In the genomic region with DNA sequence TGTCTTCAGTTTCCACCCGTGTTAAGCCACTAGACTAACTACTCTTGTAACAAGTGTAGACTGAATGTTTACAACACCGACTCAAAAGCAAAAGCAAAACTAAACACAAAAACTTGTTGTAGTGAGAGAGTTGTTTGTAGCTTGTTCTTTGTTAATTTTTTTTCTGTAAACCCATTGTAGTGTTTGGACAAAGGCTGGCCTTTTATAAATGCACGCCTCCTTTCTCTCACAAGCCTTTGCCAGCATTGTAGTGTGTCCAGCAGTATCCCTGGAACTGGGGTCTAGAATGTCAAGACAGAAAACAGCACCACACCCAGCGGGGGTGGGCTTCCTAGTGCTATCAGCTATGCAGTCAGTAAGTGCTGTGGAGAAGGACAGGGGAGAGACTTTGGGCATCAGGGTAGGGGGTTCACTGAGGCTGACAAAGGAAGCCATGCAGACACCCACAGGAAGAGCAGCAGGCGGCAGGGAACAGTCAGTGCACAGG, we compare ENCODE assay signal across 11 mouse cellular contexts. TPM values are rescaled to one million over a fixed set of nuclear protein-coding genes. Genes with fewer than 3 reads are reported as not detected.
DNase-seq lines count a peak whose midpoint lies in the region; ATAC-seq and TF ChIP-seq lines count a peak whose summit lies in the region.
"Had no signal": no experiment of that assay in that cellular context is flagged by ENCODE, and none has a peak within 500 bp of the region (broad histone marks: within the 10 kb centered on the region; RNA-seq: fewer than 3 reads in every experiment).

No protein-coding gene starts in this region.

- no peak overlapping the region for H3K4me2 ChIP-seq in heart, postnatal 0 days (ENCODE audit: low read depth, low read length)
- no peak overlapping the region for H3K4me2 ChIP-seq in heart, embryonic 11.5 days
- H3K4me2 ChIP-seq in midbrain, embryonic 11.5 days: no peak overlapping the region
- no peak overlapping the region for H3K4me2 ChIP-seq in midbrain, postnatal 0 days (ENCODE audit: low read depth, low read length, poor library complexity, severe bottlenecking)
- H3K4me2 ChIP-seq: hindbrain, embryonic 13.5 days; kidney, embryonic 15.5 days had no signal

- ATAC-seq in heart, postnatal 0 days (ENCODE audit: insufficient read depth, low read depth): no peak
- ATAC-seq in heart, embryonic 11.5 days (replicated peaks; ENCODE audit: insufficient number of reproducible peaks, low FRiP score, low TSS enrichment): no peak
- ATAC-seq in midbrain, embryonic 11.5 days (ENCODE audit: low FRiP score): no peak
- ATAC-seq in midbrain, postnatal 0 days (ENCODE audit: low FRiP score): no peak

- no peaks in the 10 kb centered on the region for H3K27me3 ChIP-seq in heart, postnatal 0 days (ENCODE audit: control insufficient read depth, insufficient read depth, low read length)
- H3K27me3 ChIP-seq in heart, embryonic 11.5 days (ENCODE audit: control insufficient read depth, insufficient read depth, low read length): no peaks in the 10 kb centered on the region
- H3K27me3 ChIP-seq in midbrain, embryonic 11.5 days (ENCODE audit: control insufficient read depth, insufficient read depth, low read length): no peaks in the 10 kb centered on the region
- no peaks in the 10 kb centered on the region for H3K27me3 ChIP-seq in midbrain, postnatal 0 days (ENCODE audit: insufficient read depth, low read length)
- H3K27me3 ChIP-seq: hindbrain, embryonic 13.5 days; kidney, embryonic 15.5 days had no signal

- H3K9me3 ChIP-seq in heart, postnatal 0 days (replicated peaks; ENCODE audit: control insufficient read depth, low read length): no peaks in the 10 kb centered on the region
- no peaks in the 10 kb centered on the region for H3K9me3 ChIP-seq in heart, embryonic 11.5 days (replicated peaks; ENCODE audit: control insufficient read depth, low read length)
- H3K9me3 ChIP-seq in midbrain, embryonic 11.5 days (ENCODE audit: control insufficient read depth, low read length): no peaks in the 10 kb centered on the region
- no peaks in the 10 kb centered on the region for H3K9me3 ChIP-seq in midbrain, postnatal 0 days (ENCODE audit: low read length)
- H3K9me3 ChIP-seq: hindbrain, embryonic 13.5 days; kidney, embryonic 15.5 days had no signal

- DNase-seq in heart, postnatal 0 days (ENCODE audit: low spot score): no peak
- DNase-seq in midbrain, embryonic 11.5 days (ENCODE audit: low spot score, missing footprints): no peak
- DNase-seq in midbrain, postnatal 0 days (ENCODE audit: low spot score): no peak
- peak; percentile 67 for DNase-seq in lung, postnatal 36 days
- DNase-seq in frontal cortex, postnatal 14 days (ENCODE audit: low spot score in 2 of 2): no peak
- DNase-seq: adrenal gland, postnatal 36 days; liver had no signal

- no peak overlapping the region for H3K4me3 ChIP-seq in heart, postnatal 0 days (ENCODE audit: low read depth, low read length)
- H3K4me3 ChIP-seq in heart, embryonic 11.5 days (ENCODE audit: low read depth, low read length): no peak overlapping the region
- no peak overlapping the region for H3K4me3 ChIP-seq in midbrain, embryonic 11.5 days (ENCODE audit: low read depth, low read length)
- no peak overlapping the region for H3K4me3 ChIP-seq in midbrain, postnatal 0 days (ENCODE audit: low read depth, low read length)
- H3K4me3 ChIP-seq in brown adipose tissue, adult 24 weeks (ENCODE audit: insufficient read depth, low read depth, low read length): no peak overlapping the region
- H3K4me3 ChIP-seq: hindbrain, embryonic 13.5 days; kidney, embryonic 15.5 days had no signal

- H3K9ac ChIP-seq in heart, postnatal 0 days (replicated peaks; ENCODE audit: low read depth, low read length): no peak overlapping the region
- no peak overlapping the region for H3K9ac ChIP-seq in heart, embryonic 11.5 days (ENCODE audit: low read depth, low read length)
- H3K9ac ChIP-seq in midbrain, embryonic 11.5 days (ENCODE audit: low read length): no peak overlapping the region
- H3K9ac ChIP-seq in midbrain, postnatal 0 days (replicated peaks; ENCODE audit: low read length, poor library complexity, severe bottlenecking): no peak overlapping the region
- H3K9ac ChIP-seq: hindbrain, embryonic 13.5 days; kidney, embryonic 15.5 days had no signal

- H3K4me1 ChIP-seq in heart, postnatal 0 days (ENCODE audit: control insufficient read depth, insufficient read depth): peaks cover 16% of the 10 kb centered on the region; the same call in 1 of the 2 replicates
- H3K4me1 ChIP-seq in heart, embryonic 11.5 days (ENCODE audit: control insufficient read depth, insufficient read depth, low read length): peaks cover 5% of the 10 kb centered on the region; the same call in 1 of the 2 replicates
- peaks cover 12% of the 10 kb centered on the region for H3K4me1 ChIP-seq in midbrain, embryonic 11.5 days (ENCODE audit: control insufficient read depth, insufficient read depth, low read length)
- H3K4me1 ChIP-seq in midbrain, postnatal 0 days (ENCODE audit: insufficient read depth, low read length): peaks cover 12% of the 10 kb centered on the region; the same call in 1 of the 2 replicates
- peaks cover 35% of the 10 kb centered on the region for H3K4me1 ChIP-seq in brown adipose tissue, adult 24 weeks (ENCODE audit: control insufficient read depth, insufficient read depth, insufficient read length, low read length)

- peak overlapping the region; percentile 41 for H3K27ac ChIP-seq in heart, postnatal 0 days (ENCODE audit: low read depth)
- H3K27ac ChIP-seq in heart, embryonic 11.5 days (ENCODE audit: low read depth, low read length): no peak overlapping the region
- peak overlapping the region; percentile 37; the same call in 1 of the 2 replicates for H3K27ac ChIP-seq in midbrain, embryonic 11.5 days (ENCODE audit: low read depth, low read length)
- H3K27ac ChIP-seq in midbrain, postnatal 0 days (ENCODE audit: low read depth, low read length): no peak overlapping the region
- H3K27ac ChIP-seq in brown adipose tissue, adult 24 weeks (replicated peaks; ENCODE audit: low read depth, low read length): peak overlapping the region; percentile 68
- H3K27ac ChIP-seq: hindbrain, embryonic 13.5 days; kidney, embryonic 15.5 days had no signal

- no peak for TF ChIP-seq CTCF in heart, postnatal 0 days (IDR thresholded peaks at IDR 0.05; ENCODE audit: low read depth)
- no peak for TF ChIP-seq CTCF in midbrain, postnatal 0 days (IDR thresholded peaks at IDR 0.05)

- no peaks in the 10 kb centered on the region for H3K36me3 ChIP-seq in heart, postnatal 0 days (replicated peaks; ENCODE audit: control insufficient read depth, insufficient read depth, low read length)
- no peaks in the 10 kb centered on the region for H3K36me3 ChIP-seq in heart, embryonic 11.5 days (ENCODE audit: control insufficient read depth, insufficient read depth, low read length)
- H3K36me3 ChIP-seq in midbrain, embryonic 11.5 days (ENCODE audit: control insufficient read depth, insufficient read depth, low read length): no peaks in the 10 kb centered on the region
- H3K36me3 ChIP-seq in midbrain, postnatal 0 days (ENCODE audit: insufficient read depth, low read length): no peaks in the 10 kb centered on the region
- H3K36me3 ChIP-seq: hindbrain, embryonic 13.5 days; kidney, embryonic 15.5 days had no signal

- TF ChIP-seq EP300 in heart, postnatal 0 days (IDR thresholded peaks at IDR 0.05; ENCODE audit: low read depth): no peak

- 63% methylated on average over 5 of the region's 5 CpGs for WGBS in heart, postnatal 0 days
- 59% methylated on average over 5 of the region's 5 CpGs for WGBS in heart, embryonic 11.5 days (ENCODE audit: insufficient replicate concordance)
- WGBS in midbrain, embryonic 11.5 days: 52% methylated on average over 5 of the region's 5 CpGs
- 50% methylated on average over 5 of the region's 5 CpGs for WGBS in midbrain, postnatal 0 days

RNA-seq across cellular contexts. Expression of a gene that starts 5.5 kb away (rescaled TPM):
- not detected in 2 replicates for total RNA-seq in heart, postnatal 0 days (2014; rRNA removed; ENCODE audit: low replicate concordance)
- polyA plus RNA-seq in heart, postnatal 0 days (2015; fragmentation: Nextera tagmentation; extraction: Ambion mirVana): 0.14 and 0.21 TPM in 2 replicates
- polyA plus RNA-seq in heart, embryonic 11.5 days (2014; fragmentation: Nextera tagmentation; extraction: Ambion mirVana): 0.31 TPM in 1 of 2 replicates, not detected in the other
- 0.37 and 0.41 TPM in 2 replicates for polyA plus RNA-seq in midbrain, embryonic 11.5 days (2014; fragmentation: Nextera tagmentation; extraction: Ambion mirVana)
- 0.14 and 0.16 TPM in 2 replicates for total RNA-seq in midbrain, postnatal 0 days (2014; rRNA removed)
- polyA plus RNA-seq in midbrain, postnatal 0 days (2015; fragmentation: Nextera tagmentation; extraction: Ambion mirVana): 0.18 and 0.63 TPM in 2 replicates
- polyA plus RNA-seq in brown adipose tissue, adult 24 weeks (2012; ENCODE audit: insufficient read depth, insufficient read length, missing spikeins): not detected in 2 replicates
- total RNA-seq: adrenal gland, postnatal 36 days had no signal
- polyA plus RNA-seq: kidney, embryonic 15.5 days had no signal

Comparison
In these comparisons a context has a peak if more than half of its experiments do, and no peak if none do; other contexts are left out.
1. H3K27ac ChIP-seq: peak in heart, postnatal 0 days (single experiment), midbrain, embryonic 11.5 days (single experiment) and brown adipose tissue, adult 24 weeks (single experiment); none in heart, embryonic 11.5 days (single experiment) and midbrain, postnatal 0 days (single experiment).